Mouse (Mus musculus) thymus, adult 2 months (tissue): ENCODE results near the gene Olfr66.

Experiments used
- CTCF ChIP-seq: fragments of 200-500 bp; IDR thresholded peaks from 2 replicates; pipeline ENCODE4 v1.5.1; 2012; ENCODE audit warnings: mild to moderate bottlenecking, control low read depth, low read length, moderate library complexity, borderline replicate concordance; ENCODE audit not compliant: control insufficient read depth, poor library complexity, insufficient read depth; ENCODE audit errors: extremely low read depth
- POLR2A ChIP-seq: fragments of 200-500 bp; IDR thresholded peaks from 2 replicates; pipeline ENCODE4 v1.6.1; 2012; ENCODE audit warnings: mild to moderate bottlenecking, low read length, control low read depth, moderate library complexity; ENCODE audit not compliant: control insufficient read depth, poor library complexity, insufficient read depth; ENCODE audit errors: extremely low read depth

- no peak for TF ChIP-seq CTCF
- no peak for TF ChIP-seq POLR2A
Observed at GRCm38 (mm10) chr7:103910047-103910446, 24.0 kb upstream of the Olfr66 start.
